ENCODE assay signal across 8 mouse cellular contexts in the genomic region with DNA sequence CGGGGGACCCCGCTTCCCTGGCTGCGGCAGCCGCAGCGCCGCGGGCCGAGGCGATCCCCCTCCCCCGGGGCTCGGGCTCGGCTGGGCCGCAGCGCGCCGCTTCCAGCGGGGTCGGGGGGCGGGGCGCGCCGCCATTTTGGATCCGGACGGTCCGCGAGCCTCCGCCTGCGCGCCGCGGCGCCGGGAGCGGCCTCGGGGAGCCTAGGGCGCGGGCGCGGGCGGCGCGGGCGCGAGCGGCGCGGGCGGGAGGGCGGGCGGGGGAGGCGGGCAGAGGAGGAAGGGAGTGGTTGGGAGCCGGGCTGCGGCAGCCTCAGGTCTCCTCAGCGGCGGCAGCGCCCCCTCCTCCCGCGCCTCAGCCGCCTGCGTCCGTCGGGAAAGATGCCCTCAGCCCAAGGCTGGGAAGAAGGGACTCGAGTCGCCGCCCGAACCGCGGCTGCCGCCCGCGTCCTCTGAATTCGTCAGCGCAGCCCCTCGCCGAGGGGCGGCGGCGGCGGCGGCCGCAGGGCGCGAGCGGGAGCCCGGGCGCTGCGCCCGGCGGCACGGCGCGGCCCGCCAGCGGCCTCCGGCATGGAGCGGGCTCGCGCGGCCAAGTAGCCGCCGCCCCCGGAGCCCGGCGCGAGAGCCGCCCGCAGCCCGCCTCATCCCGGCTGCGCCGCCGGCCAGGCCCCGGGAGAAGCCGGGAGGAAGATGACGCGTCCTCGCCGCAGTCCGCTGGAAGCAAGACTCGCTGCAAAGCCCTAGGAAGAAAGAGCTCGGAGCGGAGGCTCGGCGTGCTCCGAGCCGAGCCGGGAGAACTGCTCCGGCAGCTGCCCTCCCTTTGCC. TPM values are rescaled to one million over a fixed set of nuclear protein-coding genes. Genes with fewer than 3 reads are reported as not detected.
DNase-seq lines count a peak whose midpoint lies in the region; ATAC-seq and TF ChIP-seq lines count a peak whose summit lies in the region.

Cdc42bpa (plus strand) TSS at position 752 of the 822 bp plus-strand sequence.

- no peaks in the 10 kb centered on the region for H3K36me3 ChIP-seq in forebrain, embryonic 14.5 days (ENCODE audit: control insufficient read depth, insufficient read depth, low read length)
- H3K36me3 ChIP-seq in heart, postnatal 0 days (replicated peaks; ENCODE audit: control insufficient read depth, insufficient read depth, low read length): no peaks in the 10 kb centered on the region
- H3K36me3 ChIP-seq in liver, embryonic 15.5 days (replicated peaks): no peaks in the 10 kb centered on the region
- no peaks in the 10 kb centered on the region for H3K36me3 ChIP-seq in neural tube, embryonic 13.5 days
- H3K36me3 ChIP-seq in testis, adult 2 months (ENCODE audit: control insufficient read depth, insufficient read depth, low read length): no peaks in the 10 kb centered on the region

- H3K27me3 ChIP-seq in forebrain, embryonic 14.5 days (replicated peaks; ENCODE audit: control insufficient read depth, insufficient read depth, low read length): no peaks in the 10 kb centered on the region
- no peaks in the 10 kb centered on the region for H3K27me3 ChIP-seq in heart, postnatal 0 days (ENCODE audit: control insufficient read depth, insufficient read depth, low read length)
- peaks cover 12% of the 10 kb centered on the region for H3K27me3 ChIP-seq in liver, embryonic 15.5 days
- no peaks in the 10 kb centered on the region for H3K27me3 ChIP-seq in neural tube, embryonic 13.5 days
- no peaks in the 10 kb centered on the region for H3K27me3 ChIP-seq in testis, adult 2 months (ENCODE audit: control insufficient read depth, insufficient read depth, low read length)

- peak within 1 kb of the TSS; percentile 97 for H3K27ac ChIP-seq in forebrain, embryonic 14.5 days (ENCODE audit: low read depth, low read length)
- H3K27ac ChIP-seq in heart, postnatal 0 days (ENCODE audit: low read depth): peak within 1 kb of the TSS; percentile 97
- peak within 1 kb of the TSS; percentile 93 for H3K27ac ChIP-seq in liver, embryonic 15.5 days (replicated peaks)
- peak within 1 kb of the TSS; percentile 98 for H3K27ac ChIP-seq in neural tube, embryonic 13.5 days (replicated peaks)
- H3K27ac ChIP-seq in testis, adult 2 months (ENCODE audit: control insufficient read depth, insufficient read depth, low read depth, low read length): peak within 1 kb of the TSS; percentile 97

- H3K4me3 ChIP-seq in forebrain, embryonic 14.5 days (ENCODE audit: low read depth, low read length): peak within 1 kb of the TSS; percentile 72
- H3K4me3 ChIP-seq in heart, postnatal 0 days (ENCODE audit: low read depth, low read length): peak within 1 kb of the TSS; percentile 78
- H3K4me3 ChIP-seq in liver, embryonic 15.5 days (replicated peaks): peak within 1 kb of the TSS; percentile 93
- peak within 1 kb of the TSS; percentile 81 for H3K4me3 ChIP-seq in neural tube, embryonic 13.5 days
- peak within 1 kb of the TSS; percentile 97 for H3K4me3 ChIP-seq in testis, adult 2 months (ENCODE audit: control insufficient read depth, low read depth, low read length)

- ATAC-seq in forebrain, embryonic 14.5 days: peak; percentile 95
- ATAC-seq in heart, postnatal 0 days (ENCODE audit: insufficient read depth, low read depth): peak; percentile 96
- peak; percentile 96 for ATAC-seq in liver, embryonic 15.5 days (ENCODE audit: insufficient read depth)
- peak; percentile 96 for ATAC-seq in neural tube, embryonic 13.5 days (ENCODE audit: low read depth)

- H3K4me1 ChIP-seq in forebrain, embryonic 14.5 days (ENCODE audit: control insufficient read depth, insufficient read depth, low read length): peaks cover 21% of the 10 kb centered on the region
- H3K4me1 ChIP-seq in heart, postnatal 0 days (ENCODE audit: control insufficient read depth, insufficient read depth): peaks cover 22% of the 10 kb centered on the region
- H3K4me1 ChIP-seq in liver, embryonic 15.5 days (replicated peaks): peaks cover 26% of the 10 kb centered on the region
- peaks cover 38% of the 10 kb centered on the region for H3K4me1 ChIP-seq in neural tube, embryonic 13.5 days (replicated peaks)
- peaks cover 7% of the 10 kb centered on the region for H3K4me1 ChIP-seq in testis, adult 2 months (ENCODE audit: control insufficient read depth, insufficient read depth, low read length)

- WGBS in forebrain, embryonic 14.5 days: under 1% methylated on average over 85 of the region's 128 CpGs
- WGBS in heart, postnatal 0 days: 0% methylated on average over 58 of the region's 128 CpGs
- under 1% methylated on average over 97 of the region's 128 CpGs for WGBS in liver, embryonic 15.5 days (ENCODE audit: insufficient replicate concordance)
- WGBS in neural tube, embryonic 13.5 days: under 1% methylated on average over 100 of the region's 128 CpGs

- peak; percentile 55 for DNase-seq in ES-CJ7 (ENCODE audit: low read depth, low spot score)
- peak; percentile 79 for DNase-seq in cerebellum, adult 11 months
- peak; percentile 87 for DNase-seq in forebrain, embryonic 14.5 days (ENCODE audit: low spot score)
- DNase-seq in heart, postnatal 0 days (ENCODE audit: low spot score): peak; percentile 81
- DNase-seq in kidney, postnatal 36 days: peak; percentile 72 to 92

- no peak for TF ChIP-seq EP300 in heart, postnatal 0 days (IDR thresholded peaks at IDR 0.05; ENCODE audit: low read depth)

- no peak; the same call in 1 of the 2 replicates for TF ChIP-seq POLR2A in testis, adult 2 months (IDR thresholded peaks at IDR 0.05; ENCODE audit: control insufficient read depth, low read depth, low read length)

- peak within 1 kb of the TSS; percentile 93 for H3K9ac ChIP-seq in forebrain, embryonic 14.5 days (ENCODE audit: low read length)
- peak within 1 kb of the TSS; percentile 93 for H3K9ac ChIP-seq in heart, postnatal 0 days (replicated peaks; ENCODE audit: low read depth, low read length)
- peak within 1 kb of the TSS; percentile 95 for H3K9ac ChIP-seq in liver, embryonic 15.5 days
- peak within 1 kb of the TSS; percentile 96 for H3K9ac ChIP-seq in neural tube, embryonic 13.5 days

- TF ChIP-seq CTCF in heart, postnatal 0 days (IDR thresholded peaks at IDR 0.05; ENCODE audit: low read depth): no peak
- no peak for TF ChIP-seq CTCF in testis, adult 2 months (IDR thresholded peaks at IDR 0.05; ENCODE audit: control insufficient read depth, insufficient read depth, insufficient replicate concordance, low read depth, low read length)

- peak within 1 kb of the TSS; percentile 75 for H3K4me2 ChIP-seq in forebrain, embryonic 14.5 days (ENCODE audit: low read length)
- H3K4me2 ChIP-seq in heart, postnatal 0 days (ENCODE audit: low read depth, low read length): peak within 1 kb of the TSS; percentile 82
- H3K4me2 ChIP-seq in liver, embryonic 15.5 days: peak within 1 kb of the TSS; percentile 95
- peak within 1 kb of the TSS; percentile 90 for H3K4me2 ChIP-seq in neural tube, embryonic 13.5 days

- no peaks in the 10 kb centered on the region for H3K9me3 ChIP-seq in forebrain, embryonic 14.5 days (replicated peaks; ENCODE audit: control insufficient read depth, low read length)
- H3K9me3 ChIP-seq in heart, postnatal 0 days (replicated peaks; ENCODE audit: control insufficient read depth, low read length): no peaks in the 10 kb centered on the region
- H3K9me3 ChIP-seq in liver, embryonic 15.5 days (replicated peaks): no peaks in the 10 kb centered on the region
- H3K9me3 ChIP-seq in neural tube, embryonic 13.5 days: no peaks in the 10 kb centered on the region

RNA-seq across cellular contexts. Expression of gene Cdc42bpa, which starts in this region (rescaled TPM):
- polyA plus RNA-seq in forebrain, embryonic 14.5 days (2014; fragmentation: Nextera tagmentation; extraction: Ambion mirVana): 18.1 and 22.5 TPM in 2 replicates
- total RNA-seq in heart, postnatal 0 days (2014; rRNA removed; ENCODE audit: low replicate concordance): 25.8 and 30.6 TPM in 2 replicates
- 7.7 and 8.3 TPM in 2 replicates for polyA plus RNA-seq in heart, postnatal 0 days (2015; fragmentation: Nextera tagmentation; extraction: Ambion mirVana)
- polyA plus RNA-seq in liver, embryonic 15.5 days (2015; fragmentation: Nextera tagmentation; extraction: Ambion mirVana): 8.8 and 9.2 TPM in 2 replicates
- 20.3 and 21.3 TPM in 2 replicates for polyA plus RNA-seq in neural tube, embryonic 13.5 days (2015; fragmentation: Nextera tagmentation; extraction: Ambion mirVana)
- 8.3 and 9.1 TPM in 2 replicates for polyA plus RNA-seq in testis, adult 2 months (2012; rRNA removed)

Comparison
In these comparisons a context has a peak if more than half of its experiments do, and no peak if none do; other contexts are left out.
1. Peak in every context shown above with its lines: DNase-seq, ATAC-seq, H3K4me3 ChIP-seq and H3K27ac ChIP-seq.